Mouse (Mus musculus) hindlimb bud, embryonic 11.5 days (tissue): Measurements from ENCODE around the gene Mthfr.

Source experiments
- DNase-seq: peaks from one replicate; pipeline ENCODE4 v3.0.0-alpha.2; 2012; ENCODE audit warnings: low read depth, low spot score; ENCODE audit errors: extremely low spot score

Gene Mthfr

DNA sequence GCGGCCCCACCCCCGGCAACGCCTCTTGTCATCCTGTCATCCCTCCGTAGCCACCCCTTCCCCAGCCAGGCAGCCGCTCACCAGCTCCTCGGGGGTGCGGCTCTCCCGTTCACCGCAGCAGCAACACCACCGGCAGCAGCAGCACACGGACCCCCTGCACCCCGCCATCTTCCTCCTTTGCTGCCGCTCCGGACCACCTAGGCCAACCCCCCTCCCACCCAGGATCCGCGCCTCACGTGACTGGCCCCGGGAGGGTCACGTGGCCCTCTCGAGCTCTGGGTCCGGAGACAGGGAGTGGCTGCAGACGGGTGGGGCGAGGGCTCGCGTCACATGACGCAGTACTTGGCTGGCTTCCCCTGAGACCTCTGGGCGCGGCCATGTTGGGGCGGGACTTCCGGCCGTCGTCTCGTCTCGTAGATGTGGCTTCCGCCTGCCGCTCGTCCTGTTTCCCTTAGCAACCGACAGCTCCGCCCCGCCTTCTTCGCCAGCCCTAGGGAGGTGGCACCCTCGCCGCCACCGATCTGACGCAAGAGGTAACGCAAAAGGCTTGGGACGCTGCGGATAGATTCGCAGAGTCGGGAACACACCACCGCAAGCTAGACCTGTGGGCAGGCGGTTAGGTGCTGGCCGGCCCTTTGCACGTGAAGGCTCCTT is at the start of gene Mthfr, which contains the start of gene Clcn6:
TSS of gene Mthfr (plus strand) at position 478 of the 654 bp plus-strand sequence.
TSS of gene Clcn6 (minus strand) at position 222 of the 654 bp plus-strand sequence.
- DNase-seq, result peak; percentile 91

DNA sequence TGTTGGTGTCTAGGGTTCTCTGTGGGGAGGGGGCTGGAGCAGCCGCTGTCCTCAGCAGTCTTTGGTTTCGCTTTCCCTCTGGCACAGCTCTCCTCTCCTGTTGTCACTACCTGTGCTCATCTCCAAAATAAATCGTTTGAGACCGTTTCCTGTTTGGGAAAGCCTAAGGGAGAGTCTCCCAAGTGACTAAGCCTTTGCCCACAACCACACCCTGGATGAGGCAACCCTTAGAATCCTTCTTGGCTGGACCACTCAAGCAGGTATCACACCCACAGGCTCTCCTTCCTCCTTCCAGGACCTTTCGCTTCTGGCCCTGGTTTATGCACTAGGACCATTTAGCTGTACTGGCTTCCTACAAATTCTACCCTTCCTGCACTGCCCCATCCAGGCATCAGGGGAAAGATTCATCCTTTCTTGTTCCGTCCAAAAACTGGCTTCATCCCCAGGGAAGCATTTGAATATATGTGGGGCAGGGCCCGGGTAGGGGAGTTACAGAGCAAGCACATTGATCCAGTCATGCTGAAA is 45.2 kb upstream of the Mthfr start:
- DNase-seq, result no peak

DNA sequence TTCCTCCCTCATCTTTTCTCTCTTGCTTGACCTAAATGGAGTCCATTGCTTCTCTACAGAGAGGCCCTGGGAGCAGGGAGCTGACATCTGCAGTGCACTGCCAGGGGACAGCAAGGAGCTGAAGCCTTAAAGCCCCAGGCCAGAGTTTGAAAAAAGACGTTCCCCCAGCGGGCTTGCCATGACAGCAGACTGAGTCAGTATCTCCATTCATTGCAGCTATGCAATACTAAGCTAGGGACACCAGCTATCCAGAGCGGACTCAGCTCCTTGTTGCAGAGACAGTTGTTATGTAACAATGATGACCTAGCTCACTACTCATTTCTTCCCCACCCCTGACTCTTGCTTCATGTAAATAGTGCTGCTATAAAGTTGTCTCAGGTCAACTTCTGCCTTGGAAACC is 43.6 kb upstream of the Mthfr start:
- no peak for DNase-seq

DNA sequence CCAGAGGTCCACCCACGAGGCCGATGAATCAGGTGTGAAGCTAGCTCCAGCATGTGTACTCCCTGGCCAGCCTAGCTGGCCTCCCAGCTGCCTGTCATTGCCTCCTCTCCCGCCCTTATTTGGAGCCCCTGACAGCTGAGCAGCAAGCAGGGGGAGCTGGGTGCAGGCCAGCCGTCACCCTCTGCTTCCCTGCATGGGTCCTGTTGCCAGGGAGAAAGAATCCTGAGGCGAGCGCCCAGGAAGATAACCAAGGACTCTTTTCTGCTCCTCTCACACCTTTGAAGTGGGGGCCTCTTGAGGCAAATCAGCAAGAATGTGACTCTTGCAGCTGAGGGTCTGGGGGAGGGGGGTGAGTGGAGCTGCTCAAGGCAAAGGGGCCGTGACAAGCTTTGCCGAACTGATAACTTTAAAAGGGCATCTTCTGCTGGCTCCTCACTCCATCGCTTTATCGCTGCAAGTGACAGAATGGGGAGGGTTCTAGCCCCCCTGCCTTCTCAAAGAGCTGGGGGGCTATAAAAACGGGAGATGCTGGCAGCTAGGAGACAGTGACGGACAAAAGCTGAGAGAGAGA is 38.6 kb upstream of the Mthfr start, which contains the start of gene Nppa:
TSS of gene Nppa (plus strand) at position 521 of the 571 bp plus-strand sequence.
- no peak for DNase-seq

DNA sequence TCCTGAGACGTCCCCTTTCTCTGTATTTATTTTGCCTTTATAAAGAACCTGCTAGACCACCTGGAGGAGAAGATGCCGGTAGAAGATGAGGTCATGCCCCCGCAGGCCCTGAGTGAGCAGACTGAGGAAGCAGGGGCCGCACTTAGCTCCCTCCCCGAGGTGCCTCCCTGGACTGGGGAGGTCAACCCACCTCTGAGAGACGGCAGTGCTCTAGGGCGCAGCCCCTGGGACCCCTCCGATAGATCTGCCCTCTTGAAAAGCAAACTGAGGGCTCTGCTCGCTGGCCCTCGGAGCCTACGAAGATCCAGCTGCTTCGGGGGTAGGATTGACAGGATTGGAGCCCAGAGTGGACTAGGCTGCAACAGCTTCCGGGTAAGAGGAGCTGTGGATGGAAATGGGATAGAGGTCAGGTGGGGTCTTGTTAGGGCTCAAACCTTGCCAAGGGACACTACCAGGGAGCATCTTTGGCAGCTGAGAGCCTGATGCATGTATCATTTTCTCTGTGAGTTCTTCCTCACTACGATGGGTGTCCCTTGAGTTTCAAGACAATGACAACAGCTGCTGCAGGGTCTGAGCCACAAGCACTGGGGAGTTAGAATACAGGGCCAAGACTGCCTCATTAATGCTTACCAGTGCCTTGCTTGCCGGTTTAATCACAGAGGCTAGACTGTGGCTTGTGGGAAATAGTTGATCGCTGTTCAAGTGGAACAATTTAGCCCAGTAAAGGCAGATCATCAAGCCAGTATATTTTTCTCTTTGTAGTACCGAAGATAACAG is 37.7 kb upstream of the Mthfr start:
- DNase-seq, result no peak

DNA sequence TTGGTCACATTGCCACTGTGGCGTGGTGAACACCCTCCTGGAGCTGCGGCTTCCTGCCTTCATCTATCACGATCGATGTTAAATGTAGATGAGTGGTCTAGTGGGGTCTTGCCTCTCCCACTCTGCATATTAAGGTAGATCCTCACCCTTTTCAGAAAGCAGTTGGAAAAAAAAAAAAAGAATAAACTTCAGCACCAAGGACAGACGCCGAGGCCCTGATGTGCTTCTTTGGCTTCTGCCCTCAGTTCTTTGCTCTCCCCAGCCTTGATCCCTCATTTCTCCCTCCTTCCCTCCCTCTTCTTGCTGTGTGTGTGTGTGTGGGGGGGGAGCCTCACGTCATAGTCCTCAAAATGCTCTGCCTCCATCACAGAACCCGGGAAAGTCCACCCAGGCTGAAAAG is 37.0 kb upstream of the Mthfr start:
- no peak for DNase-seq

DNA sequence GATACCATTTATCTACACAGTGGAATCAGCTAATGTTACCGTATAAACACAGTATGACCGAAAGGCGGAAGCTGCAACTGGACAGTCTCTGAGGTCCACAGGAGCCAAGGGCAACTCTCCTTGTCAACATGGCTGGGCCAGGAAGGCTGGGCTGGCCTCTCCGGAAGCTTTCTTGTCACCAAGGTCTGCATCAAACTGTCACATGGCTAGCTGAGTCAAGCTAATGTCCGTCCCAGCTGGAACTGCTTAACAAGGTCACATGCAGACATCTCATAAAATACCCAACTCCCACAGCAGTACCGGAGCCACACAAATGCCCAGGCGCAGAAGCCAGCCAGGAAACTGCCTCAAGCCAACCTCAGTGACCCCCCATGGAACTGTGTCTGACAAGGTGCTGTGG is 34.5 kb upstream of the Mthfr start:
- no peak for DNase-seq

DNA sequence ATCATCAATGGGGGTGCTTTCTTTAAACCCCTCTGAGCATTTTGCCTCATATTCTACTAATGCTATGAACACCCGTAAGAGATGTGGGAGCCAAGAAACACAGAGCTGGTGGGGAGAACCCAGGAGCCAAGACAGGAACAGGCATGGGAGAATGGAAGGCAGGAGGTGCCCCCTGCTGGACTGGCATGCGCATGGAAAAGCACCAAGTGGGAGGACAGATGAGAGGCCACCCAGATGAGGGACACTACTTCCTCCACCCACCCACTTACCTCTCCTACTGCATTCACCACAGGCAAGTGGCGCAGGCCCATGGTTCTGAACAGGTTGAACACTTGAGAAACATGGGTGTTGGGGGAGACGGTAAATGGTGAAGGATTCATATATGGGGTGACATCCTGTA is 30.5 kb upstream of the Mthfr start:
- DNase-seq, result no peak

DNA sequence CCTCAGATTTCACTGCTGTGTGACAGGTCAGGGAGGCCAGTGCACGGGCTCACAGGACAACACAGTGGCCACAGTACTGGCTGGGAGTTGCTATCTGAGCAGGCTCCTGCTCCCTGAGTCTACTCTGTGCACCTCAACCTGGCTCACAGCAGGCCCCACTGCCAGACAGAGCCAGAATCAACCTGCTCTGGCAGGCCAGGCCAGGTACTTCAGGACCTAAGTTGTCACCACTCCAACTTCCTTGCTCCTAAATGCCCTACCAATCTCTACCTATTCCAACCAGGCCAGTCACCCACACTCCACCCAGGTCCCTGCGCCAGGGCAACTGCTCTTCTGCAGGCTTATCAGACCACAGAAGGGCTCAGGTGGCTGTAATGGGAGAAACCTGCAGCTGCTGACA is 29.2 kb upstream of the Mthfr start:
- no peak for DNase-seq

DNA sequence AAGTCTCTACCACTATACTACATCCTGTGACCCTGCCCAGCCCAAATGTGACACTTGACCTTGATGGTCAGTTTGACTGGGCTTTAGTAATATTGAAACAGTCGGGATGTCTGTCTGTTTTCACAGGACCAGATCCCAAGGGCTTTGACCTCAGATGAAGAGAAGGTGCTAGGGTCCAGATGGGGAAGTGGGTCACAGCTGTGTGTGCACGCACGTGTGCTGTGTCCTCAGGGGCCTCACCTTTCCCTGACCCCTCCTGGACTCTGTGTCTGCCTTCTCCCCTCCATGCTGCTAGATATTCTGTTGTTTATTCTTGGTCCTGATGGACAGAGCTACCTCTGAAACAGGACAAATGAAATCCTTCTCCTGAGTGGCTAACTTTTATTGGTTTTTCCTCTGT is 27.5 kb upstream of the Mthfr start:
- no peak for DNase-seq

DNA sequence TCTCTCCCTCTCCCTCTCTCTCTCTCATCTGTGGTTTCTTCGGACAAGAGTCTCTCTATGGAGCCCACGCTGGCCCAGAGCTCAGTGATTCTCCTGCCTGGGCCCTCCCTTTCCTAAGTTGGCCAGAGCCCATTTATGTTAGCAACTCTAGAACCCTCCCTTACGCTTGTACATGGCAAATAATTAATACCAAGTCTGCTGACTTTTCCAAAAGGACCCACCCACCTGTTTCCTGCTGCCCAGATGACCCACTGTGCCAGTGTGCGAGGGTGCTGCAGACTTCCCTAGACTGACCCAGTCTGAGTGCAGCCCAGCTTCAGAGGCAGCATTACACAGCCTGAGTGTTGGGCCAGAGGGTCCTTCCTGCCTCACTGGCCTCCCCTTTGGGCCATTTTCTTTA is 26.7 kb upstream of the Mthfr start:
- DNase-seq, result no peak

DNA sequence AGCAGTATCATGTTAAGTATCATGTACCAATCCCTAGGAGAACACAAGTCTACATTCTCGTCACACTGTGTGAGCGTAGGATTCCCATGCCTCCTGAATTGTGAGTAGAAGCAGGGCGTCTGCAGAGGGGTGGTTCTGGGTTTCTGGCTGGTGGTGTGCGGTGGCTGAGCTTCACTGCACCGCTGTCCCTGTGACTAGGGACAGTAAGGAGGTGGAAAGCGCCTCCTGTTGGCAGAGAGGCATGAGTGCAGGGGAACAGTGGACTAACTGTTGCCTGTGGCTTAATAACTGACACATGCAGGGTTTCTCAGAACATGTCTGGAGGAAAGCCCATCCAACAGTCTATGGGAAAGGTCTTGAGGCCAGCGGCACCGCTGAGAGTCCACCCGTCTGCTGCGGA is 23.5 kb upstream of the Mthfr start:
- no peak for DNase-seq

DNA sequence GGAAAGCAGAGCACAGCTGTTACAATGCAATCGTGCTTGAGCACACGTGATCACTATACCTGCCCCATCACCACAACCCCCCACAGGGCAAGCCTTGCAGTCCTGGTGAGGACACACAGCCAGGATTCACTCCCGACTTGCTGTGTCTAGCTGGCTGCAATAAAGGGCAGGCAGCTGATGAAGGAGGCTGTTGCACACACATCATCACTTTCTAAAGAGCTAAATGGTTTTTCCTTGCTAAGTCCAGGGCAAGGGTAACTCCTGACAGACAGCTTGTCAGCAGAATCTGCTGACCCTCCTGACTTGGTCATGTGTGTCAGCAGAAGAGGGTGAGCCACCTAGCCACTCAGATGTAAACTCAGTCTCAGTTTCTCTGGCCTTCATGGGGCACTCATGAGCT is 21.9 kb upstream of the Mthfr start:
- DNase-seq, result no peak

DNA sequence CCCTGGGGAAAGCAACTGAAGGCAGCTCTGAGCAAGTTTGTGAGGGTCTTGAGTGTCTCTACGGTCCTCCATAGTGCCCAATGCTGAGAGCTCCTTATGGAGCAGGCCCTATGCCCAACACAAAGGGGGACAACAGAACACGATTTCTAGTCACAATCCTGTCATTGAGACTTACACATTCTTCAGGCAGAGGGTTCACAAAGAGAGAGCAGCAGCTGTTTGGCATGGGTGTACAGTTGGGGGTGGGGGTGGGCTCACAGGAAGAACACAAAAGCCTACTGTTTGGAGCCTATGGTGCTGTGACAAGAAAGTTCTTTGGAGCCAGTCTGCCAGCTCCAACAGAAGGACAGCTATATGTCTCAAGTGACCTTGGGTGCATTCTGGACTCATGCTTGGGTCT is 20.5 kb upstream of the Mthfr start:
- DNase-seq, result no peak

DNA sequence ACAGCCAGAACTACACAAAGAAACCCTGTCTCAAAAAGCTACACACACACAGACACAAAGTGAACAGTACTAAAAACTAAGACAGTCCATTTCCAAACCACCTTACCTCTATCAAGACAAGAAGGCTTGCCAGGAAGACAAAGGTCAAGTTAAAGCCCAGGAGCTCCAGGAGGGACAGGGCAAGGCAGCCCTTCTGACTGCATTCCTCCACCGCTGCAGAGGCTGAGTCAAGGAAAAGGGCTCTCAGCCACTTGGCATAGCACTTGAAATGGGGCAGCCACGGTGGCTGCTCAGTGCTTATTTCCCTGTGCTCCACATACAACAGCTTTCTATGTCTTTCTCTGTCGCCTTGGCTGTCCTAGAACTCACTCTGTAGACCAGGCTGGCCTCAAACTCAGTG is 14.9 kb upstream of the Mthfr start:
- DNase-seq, result no peak

DNA sequence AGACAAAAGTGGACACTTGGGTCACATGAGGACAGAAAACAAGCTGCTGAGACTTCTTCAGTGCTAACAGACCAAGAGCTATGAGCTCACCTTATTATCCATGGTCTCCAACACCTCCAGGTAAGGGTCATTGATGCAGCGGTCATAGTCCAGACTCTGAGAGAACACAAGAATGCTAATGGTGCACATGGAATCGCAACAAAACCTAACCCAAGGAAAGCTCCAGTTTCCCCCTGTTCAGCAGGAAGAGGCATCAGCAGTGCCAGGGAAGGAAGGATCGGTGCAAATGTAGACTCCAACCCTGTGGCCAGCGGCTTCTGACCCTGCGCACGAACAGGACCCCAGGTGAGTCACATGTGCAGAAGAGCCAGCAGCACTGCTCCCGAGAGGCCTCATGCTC is 9.6 kb upstream of the Mthfr start:
- DNase-seq, result no peak

DNA sequence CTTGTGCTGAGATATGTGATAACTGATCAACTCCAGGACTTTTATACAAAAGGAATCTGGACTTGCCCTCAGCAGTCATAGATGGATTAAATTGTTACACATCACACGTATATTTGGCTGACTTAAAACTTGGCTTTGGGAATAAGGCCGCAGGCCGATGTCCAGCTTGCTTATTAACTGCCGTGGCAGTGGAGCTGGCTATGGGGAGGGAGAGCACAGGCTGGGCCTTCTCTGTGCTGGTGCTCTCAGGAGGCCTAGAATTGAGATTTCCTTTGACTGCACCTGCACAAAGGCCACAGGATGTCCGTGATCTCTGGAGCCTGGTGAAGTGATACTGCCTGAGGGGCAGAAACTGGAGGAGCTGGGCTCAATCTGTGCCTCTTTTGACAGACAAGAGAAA is 8.4 kb upstream of the Mthfr start:
- no peak for DNase-seq

DNA sequence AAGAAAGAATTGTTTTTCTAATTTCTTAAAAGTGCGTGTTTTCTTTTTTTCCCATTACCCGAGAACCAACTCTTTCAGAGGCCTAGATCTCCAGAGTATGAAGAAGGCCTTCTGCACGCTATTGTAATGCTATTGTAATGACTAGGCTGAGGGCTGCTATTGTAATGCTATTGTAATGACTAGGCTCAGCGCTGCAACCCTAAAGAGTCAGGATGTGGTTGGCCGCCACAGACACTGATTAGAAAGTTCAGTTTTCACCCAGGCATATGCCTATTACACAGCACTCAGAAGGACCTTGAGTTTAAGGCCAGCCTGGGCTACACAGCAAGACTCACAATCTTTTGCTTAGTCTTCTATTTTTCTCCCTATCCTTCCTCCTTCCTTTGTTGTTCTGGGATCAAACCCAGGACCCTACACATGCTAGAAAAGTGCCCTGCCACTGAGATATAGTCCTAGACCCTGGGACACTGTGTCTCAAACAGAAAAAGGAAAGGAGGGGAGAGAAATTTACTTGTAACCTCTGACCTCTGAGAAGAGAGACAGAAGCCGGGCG is 4.9 kb upstream of the Mthfr start:
- DNase-seq, result no peak

DNA sequence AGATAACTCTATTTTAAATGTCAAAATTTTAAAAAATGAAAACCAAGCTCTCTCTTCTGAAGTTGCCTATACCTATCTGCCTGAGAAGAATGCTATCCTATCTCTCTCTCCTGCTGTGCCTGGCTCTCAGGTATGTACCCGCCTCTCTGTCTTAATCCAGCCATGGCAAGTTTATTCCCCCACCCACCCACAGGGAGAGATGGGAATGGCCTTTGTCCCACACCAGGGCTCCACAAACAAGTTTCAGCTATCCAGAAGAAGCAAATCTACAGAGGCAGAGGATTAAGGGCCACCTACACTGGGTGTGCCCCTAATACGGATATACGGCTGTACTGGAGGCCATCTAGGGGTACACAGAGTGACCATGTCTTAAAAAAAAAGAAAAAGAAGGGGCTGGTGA is 3.4 kb upstream of the Mthfr start:
- no peak for DNase-seq

DNA sequence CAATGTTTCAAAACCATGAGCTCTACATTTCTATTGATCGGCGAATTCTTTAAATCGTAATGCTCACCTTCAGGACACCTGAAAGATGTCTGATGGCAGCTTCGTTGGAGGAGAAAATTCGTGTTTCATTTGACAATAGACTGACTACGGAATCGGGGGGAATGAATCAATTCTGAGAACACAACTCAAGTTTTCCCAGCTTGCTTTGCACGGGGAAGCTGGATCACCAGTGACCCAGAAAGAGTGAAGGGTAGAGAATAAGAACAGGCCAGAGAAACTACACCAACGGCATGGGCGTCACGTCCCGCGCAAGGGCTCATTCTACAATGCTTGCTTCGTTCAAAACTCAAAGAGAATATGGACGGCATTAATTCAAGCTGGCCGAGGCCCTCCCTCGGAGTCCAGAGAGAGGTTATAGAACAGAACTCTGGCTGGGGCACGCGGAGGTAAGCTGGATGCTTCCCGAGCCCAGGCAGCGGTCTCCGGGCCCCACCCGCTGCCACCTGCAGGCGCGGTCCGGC is 738 bp upstream of the Mthfr start:
- DNase-seq, result no peak

DNA sequence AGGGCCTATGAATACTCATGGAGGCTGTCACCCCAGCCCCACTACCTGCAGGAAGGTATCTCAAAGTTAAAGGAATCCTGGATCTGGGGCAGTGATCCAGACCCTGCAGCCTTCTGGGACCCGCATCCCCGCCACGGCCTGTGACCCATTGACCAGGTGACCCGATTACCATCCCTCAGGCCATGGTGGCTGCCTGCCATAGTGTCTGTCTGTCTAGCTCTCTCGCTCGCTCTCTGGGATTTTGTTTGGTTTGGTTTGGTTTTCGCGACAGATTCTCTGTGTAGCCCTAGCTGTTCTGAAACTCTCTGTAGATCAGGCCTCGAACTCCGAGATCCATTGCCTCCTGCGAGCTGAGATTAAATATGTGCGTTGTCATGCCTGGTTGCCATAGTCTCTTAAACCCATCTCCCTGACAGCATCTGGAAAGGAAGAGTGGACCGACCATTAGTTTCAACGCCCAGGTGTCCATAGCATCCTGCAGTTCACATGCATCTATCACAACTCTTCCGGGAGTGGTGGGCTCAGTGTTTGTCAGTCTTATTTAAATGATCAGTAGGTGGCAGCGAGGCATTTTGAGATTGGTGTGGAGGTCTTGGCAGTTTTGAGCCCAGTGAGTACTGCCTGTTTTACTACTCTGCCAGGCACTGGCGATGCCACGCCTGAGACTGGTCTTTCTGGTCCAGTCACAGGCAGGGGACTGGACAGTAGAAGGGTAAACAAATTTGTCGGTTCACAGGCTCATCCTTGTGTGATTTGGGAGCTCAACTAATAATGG is 564 bp downstream of the Mthfr start:
- DNase-seq, result no peak
